Mouse (Mus musculus): ENCODE results near the gene Ttc37.

DNA sequence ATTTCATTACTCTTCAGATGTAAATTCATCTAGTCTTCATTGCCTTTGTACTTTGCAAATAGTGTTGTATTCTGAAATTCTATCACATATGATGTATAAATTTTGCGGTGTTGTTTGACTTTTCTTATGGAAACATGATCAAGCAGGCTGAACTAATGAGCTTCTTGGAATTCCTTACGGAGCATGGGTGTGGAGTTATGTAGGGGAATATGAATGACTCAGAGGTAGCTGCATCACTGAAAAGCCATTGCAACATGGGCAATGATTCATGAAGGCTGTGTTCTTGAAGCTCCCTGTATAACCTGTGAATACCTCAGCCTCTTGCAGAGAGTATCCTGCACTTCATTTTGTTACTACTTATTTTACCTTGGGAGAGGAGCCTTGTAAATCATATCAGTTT, 3.5 kb downstream of the Ttc37 start:
- TF ChIP-seq GATA1 (IDR thresholded peaks at IDR 0.05; ENCODE audit: borderline replicate concordance, low read length) (no peak), FLI1 (IDR thresholded peaks at IDR 0.05; ENCODE audit: low read length) (no peak)

Measured in megakaryocyte, embryonic 14.5 days (primary cell).